Mouse (Mus musculus): ENCODE data around the gene Aspm. TPM values are rescaled to one million over a fixed set of nuclear protein-coding genes. Genes with fewer than 3 reads are reported as not detected.
"Not testable (repeated sequence)": the region's sequence is repeated elsewhere in the genome, so short reads cannot be mapped to it uniquely, and the experiment has no call there.

The Aspm gene
- total RNA-seq (2014; rRNA removed), result 2.7 and 4.0 TPM in 2 replicates
- polyA plus RNA-seq (2015; fragmentation: Nextera tagmentation; extraction: Ambion mirVana), result 0.65 and 0.75 TPM in 2 replicates

GRCm38 (mm10) chr1:139454340-139455225, at the start of gene Aspm:
Aspm (plus strand) TSS chr1:139454772.
- ATAC-seq (ENCODE audit: low FRiP score), result peak; percentile 99
- peak; percentile 95 for DNase-seq (ENCODE audit: low spot score)
- Histone ChIP-seq H3K4me2 (ENCODE audit: low read depth, low read length, poor library complexity, severe bottlenecking) (peak within 1 kb of the TSS; percentile 96), H3K27me3 (ENCODE audit: insufficient read depth, low read length) (no peaks in the 10 kb centered on the region), H3K4me3 (ENCODE audit: low read depth, low read length) (peak within 1 kb of the TSS; percentile 64), H3K36me3 (ENCODE audit: insufficient read depth, low read length) (peaks cover 3% of the 10 kb centered on the region; the same call in 1 of the 2 replicates), H3K4me1 (ENCODE audit: insufficient read depth, low read length) (no peaks in the 10 kb centered on the region), H3K9ac (replicated peaks; ENCODE audit: low read length, poor library complexity, severe bottlenecking) (no peak within 1 kb of the TSS), H3K9me3 (ENCODE audit: low read length) (no peaks in the 10 kb centered on the region), H3K27ac (ENCODE audit: low read depth, low read length) (no peak within 1 kb of the TSS)
- WGBS, result under 1% methylated on average over 59 of the region's 65 CpGs
- TF ChIP-seq CTCF (IDR thresholded peaks at IDR 0.05), result 0 out of 2 replicates have a peak, but pooled peaks have one; percentile 4

- TF ChIP-seq CTCF (IDR thresholded peaks at IDR 0.05), result peak; percentile 68
- DNase-seq (ENCODE audit: low spot score), result peak; percentile 41
- no peak for ATAC-seq (ENCODE audit: low FRiP score)
- H3K27ac ChIP-seq (ENCODE audit: low read depth, low read length), result no peak overlapping the region
- no peaks in the 10 kb centered on the region for H3K4me1 ChIP-seq (ENCODE audit: insufficient read depth, low read length)
- H3K9me3 ChIP-seq (ENCODE audit: low read length), result no peaks in the 10 kb centered on the region
- no peaks in the 10 kb centered on the region for H3K27me3 ChIP-seq (ENCODE audit: insufficient read depth, low read length)
- H3K36me3 ChIP-seq (ENCODE audit: insufficient read depth, low read length), result no peaks in the 10 kb centered on the region
- no peak overlapping the region for H3K4me3 ChIP-seq (ENCODE audit: low read depth, low read length)
- H3K4me2 ChIP-seq (ENCODE audit: low read depth, low read length, poor library complexity, severe bottlenecking), result no peak overlapping the region
- no peak overlapping the region for H3K9ac ChIP-seq (replicated peaks; ENCODE audit: low read length, poor library complexity, severe bottlenecking)
Measured at GRCm38 (mm10) chr1:139405766-139406165, 48.8 kb upstream of the Aspm start.

GRCm38 (mm10) chr1:139407701-139408100, 46.9 kb upstream of the Aspm start:
- peak; percentile 10; the same call in 1 of the 2 replicates for TF ChIP-seq CTCF (IDR thresholded peaks at IDR 0.05)
- DNase-seq (ENCODE audit: low spot score) (no peak), ATAC-seq (ENCODE audit: low FRiP score) (no peak)
- Histone ChIP-seq H3K27me3 (ENCODE audit: insufficient read depth, low read length) (no peaks in the 10 kb centered on the region), H3K4me3 (ENCODE audit: low read depth, low read length) (no peak overlapping the region), H3K4me1 (ENCODE audit: insufficient read depth, low read length) (no peaks in the 10 kb centered on the region), H3K9me3 (ENCODE audit: low read length) (no peaks in the 10 kb centered on the region), H3K27ac (ENCODE audit: low read depth, low read length) (no peak overlapping the region), H3K9ac (replicated peaks; ENCODE audit: low read length, poor library complexity, severe bottlenecking) (no peak overlapping the region), H3K36me3 (ENCODE audit: insufficient read depth, low read length) (no peaks in the 10 kb centered on the region), H3K4me2 (ENCODE audit: low read depth, low read length, poor library complexity, severe bottlenecking) (no peak overlapping the region)
- 60% methylated on average over 5 of the region's 5 CpGs for WGBS

DNA sequence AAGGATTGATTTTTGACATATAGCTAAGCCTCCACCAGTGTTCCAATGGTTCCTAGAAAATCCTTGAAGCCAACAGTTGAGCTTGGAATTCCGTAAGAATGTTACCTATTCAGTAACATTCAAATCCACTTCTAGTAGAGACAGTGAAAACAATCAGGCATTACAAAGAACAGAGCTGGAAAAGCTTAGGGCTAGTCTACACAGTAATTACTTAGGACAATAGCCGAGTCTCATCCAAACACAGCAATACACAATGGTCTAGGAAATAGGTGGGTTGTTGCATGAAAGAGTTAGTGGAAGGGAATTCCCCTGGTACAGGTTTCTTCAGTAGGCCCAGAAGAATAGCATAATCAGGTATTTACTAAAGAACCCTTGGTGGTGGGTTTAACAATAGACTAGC, 42.2 kb upstream of the Aspm start:
- not testable (repeated sequence) for H3K27me3 ChIP-seq (ENCODE audit: insufficient read depth, low read length); ATAC-seq (ENCODE audit: low FRiP score); H3K4me1 ChIP-seq (ENCODE audit: insufficient read depth, low read length); DNase-seq (ENCODE audit: low spot score); H3K9ac ChIP-seq (replicated peaks; ENCODE audit: low read length, poor library complexity, severe bottlenecking); H3K27ac ChIP-seq (ENCODE audit: low read depth, low read length); H3K36me3 ChIP-seq (ENCODE audit: insufficient read depth, low read length); H3K9me3 ChIP-seq (ENCODE audit: low read length); H3K4me3 ChIP-seq (ENCODE audit: low read depth, low read length); H3K4me2 ChIP-seq (ENCODE audit: low read depth, low read length, poor library complexity, severe bottlenecking)
- WGBS, result 92% methylated on average over 2 of the region's 2 CpGs

- H3K27ac ChIP-seq (ENCODE audit: low read depth, low read length), result no peak overlapping the region
- WGBS, result 85% methylated on average over 3 of the region's 3 CpGs
- TF ChIP-seq CTCF (IDR thresholded peaks at IDR 0.05), result no peak
- no peaks in the 10 kb centered on the region for H3K27me3 ChIP-seq (ENCODE audit: insufficient read depth, low read length)
- DNase-seq (ENCODE audit: low spot score) (no peak), ATAC-seq (ENCODE audit: low FRiP score) (no peak)
- no peaks in the 10 kb centered on the region for H3K9me3 ChIP-seq (ENCODE audit: low read length)
- no peak overlapping the region for H3K4me3 ChIP-seq (ENCODE audit: low read depth, low read length)
- H3K4me1 ChIP-seq (ENCODE audit: insufficient read depth, low read length), result no peaks in the 10 kb centered on the region
- H3K9ac ChIP-seq (replicated peaks; ENCODE audit: low read length, poor library complexity, severe bottlenecking), result no peak overlapping the region
- H3K4me2 ChIP-seq (ENCODE audit: low read depth, low read length, poor library complexity, severe bottlenecking), result no peak overlapping the region
- H3K36me3 ChIP-seq (ENCODE audit: insufficient read depth, low read length), result no peaks in the 10 kb centered on the region
Measured at GRCm38 (mm10) chr1:139413465-139413864, 41.1 kb upstream of the Aspm start.

DNA sequence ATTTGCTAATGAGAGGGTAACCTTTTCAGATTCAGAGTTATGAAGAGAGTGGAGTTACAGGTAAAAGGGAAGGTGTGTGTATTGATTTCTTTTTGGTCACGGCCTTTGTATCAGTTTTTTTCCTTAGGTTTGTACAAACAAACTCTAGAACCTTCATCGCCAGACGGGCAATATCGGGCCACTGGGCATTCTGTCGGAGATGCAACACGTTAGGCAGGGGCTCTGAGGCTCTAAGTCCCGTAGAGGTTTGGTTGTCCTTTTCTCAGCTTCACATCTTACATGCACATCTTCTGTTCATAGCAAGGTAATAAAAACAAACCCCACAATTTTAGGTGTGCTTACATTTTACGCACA, 33.1 kb upstream of the Aspm start:
- no peak overlapping the region; the same call in 1 of the 2 replicates for H3K27ac ChIP-seq (ENCODE audit: low read depth, low read length)
- peaks cover 17% of the 10 kb centered on the region for H3K4me1 ChIP-seq (ENCODE audit: insufficient read depth, low read length)
- H3K9me3 ChIP-seq (ENCODE audit: low read length), result no peaks in the 10 kb centered on the region
- ATAC-seq (ENCODE audit: low FRiP score), result no peak
- H3K27me3 ChIP-seq (ENCODE audit: insufficient read depth, low read length), result no peaks in the 10 kb centered on the region
- 3% methylated on average over 8 of the region's 8 CpGs for WGBS
- H3K9ac ChIP-seq (replicated peaks; ENCODE audit: low read length, poor library complexity, severe bottlenecking), result peak overlapping the region; percentile 81
- no peaks in the 10 kb centered on the region for H3K36me3 ChIP-seq (ENCODE audit: insufficient read depth, low read length)
- peak overlapping the region; percentile 84 for H3K4me3 ChIP-seq (ENCODE audit: low read depth, low read length)
- no peak for DNase-seq (ENCODE audit: low spot score)
- TF ChIP-seq CTCF (IDR thresholded peaks at IDR 0.05), result no peak
- peak overlapping the region; percentile 77 for H3K4me2 ChIP-seq (ENCODE audit: low read depth, low read length, poor library complexity, severe bottlenecking)
